Mouse (Mus musculus) spleen, postnatal 14 days (tissue): ENCODE measurements around the gene Stk24.
"Not testable (repeated sequence)": the region's sequence is repeated elsewhere in the genome, so short reads cannot be mapped to it uniquely, and the experiment has no call there.

Experiments used
- DNase-seq, 2 experiments: peaks; one replicate each; pipeline ENCODE4 v3.0.0; 2021 to 2022; ENCODE audit warnings: low spot score in 2 of 2

The Stk24 gene

GRCm38 (mm10) chr14:121379827-121380145 lies at the start of gene Stk24:
TSS of gene Stk24 (minus strand) at chr14:121380011.
- DNase-seq, result no peak

- DNase-seq, result no peak
Measured at GRCm38 (mm10) chr14:121428148-121428547, 48.3 kb upstream of the Stk24 start.

- DNase-seq, result no peak
Measured at GRCm38 (mm10) chr14:121426743-121427142, 46.9 kb upstream of the Stk24 start.

- no peak for DNase-seq
Measured at GRCm38 (mm10) chr14:121425004-121425793, 45.4 kb upstream of the Stk24 start.

GRCm38 (mm10) chr14:121423341-121423751 lies 43.5 kb upstream of the Stk24 start:
- DNase-seq, result no peak

- no peak for DNase-seq
Measured at GRCm38 (mm10) chr14:121422664-121423340, 43.0 kb upstream of the Stk24 start.

- DNase-seq, result no peak
Measured at GRCm38 (mm10) chr14:121422000-121422399, 42.2 kb upstream of the Stk24 start.

GRCm38 (mm10) chr14:121417594-121417993 lies 37.8 kb upstream of the Stk24 start:
- no peak for DNase-seq

- DNase-seq, result no peak
Measured at GRCm38 (mm10) chr14:121416626-121417319, 37.0 kb upstream of the Stk24 start.

- DNase-seq, result no peak
Measured at GRCm38 (mm10) chr14:121414635-121415241, 34.9 kb upstream of the Stk24 start.

GRCm38 (mm10) chr14:121413726-121414125 lies 33.9 kb upstream of the Stk24 start:
- not testable (repeated sequence) for DNase-seq

- no peak for DNase-seq
Measured at GRCm38 (mm10) chr14:121408944-121409343, 29.1 kb upstream of the Stk24 start.

GRCm38 (mm10) chr14:121406943-121407342 lies 27.1 kb upstream of the Stk24 start:
- no peak for DNase-seq

GRCm38 (mm10) chr14:121405546-121405945 lies 25.7 kb upstream of the Stk24 start:
- no peak for DNase-seq

GRCm38 (mm10) chr14:121405120-121405519 lies 25.3 kb upstream of the Stk24 start:
- no peak for DNase-seq

- no peak for DNase-seq
Measured at GRCm38 (mm10) chr14:121399676-121400075, 19.9 kb upstream of the Stk24 start.

- DNase-seq, result no peak
Measured at GRCm38 (mm10) chr14:121397471-121397870, 17.7 kb upstream of the Stk24 start.

- DNase-seq, result no peak
Measured at GRCm38 (mm10) chr14:121395125-121395524, 15.3 kb upstream of the Stk24 start.

- DNase-seq, result no peak
Measured at GRCm38 (mm10) chr14:121391927-121392326, 12.1 kb upstream of the Stk24 start.

GRCm38 (mm10) chr14:121387760-121388159 lies 7.9 kb upstream of the Stk24 start:
- DNase-seq, result no peak

GRCm38 (mm10) chr14:121385440-121385839 lies 5.6 kb upstream of the Stk24 start:
- DNase-seq, result no peak

GRCm38 (mm10) chr14:121383801-121384200 lies 4.0 kb upstream of the Stk24 start:
- DNase-seq, result no peak
